Mouse (Mus musculus) ES-Bruce4 (cell line): Measurements from ENCODE around the gene March8. TPM values are rescaled to one million over a fixed set of nuclear protein-coding genes. Genes with fewer than 3 reads are reported as not detected.

Experiments used
- H3K27ac ChIP-seq: 2 replicates; pipeline ENCODE4 v1.5.1; 2012; ENCODE audit warnings: low read length, inconsistent platforms; ENCODE audit not compliant: insufficient read depth
- H3K27me3 ChIP-seq: 2 replicates; pipeline ENCODE4 v1.6.1; 2012; ENCODE audit warnings: mild to moderate bottlenecking, low read length, inconsistent platforms; ENCODE audit not compliant: control insufficient read depth, poor library complexity, insufficient read depth, severe bottlenecking
- H3K36me3 ChIP-seq: 2 replicates; pipeline ENCODE4 v1.6.1; 2012; ENCODE audit warnings: inconsistent platforms, mild to moderate bottlenecking, low read length, moderate library complexity; ENCODE audit not compliant: control insufficient read depth, poor library complexity, insufficient read depth, severe bottlenecking
- H3K4me1 ChIP-seq: one replicate; pipeline ENCODE4 v1.8.1; 2011; ENCODE audit warnings: low read length; ENCODE audit not compliant: control insufficient read depth, insufficient read depth
- H3K4me3 ChIP-seq: 2 replicates; pipeline ENCODE4 v1.5.1; 2011; ENCODE audit warnings: low read depth, mild to moderate bottlenecking, low read length
- H3K9ac ChIP-seq: 2 replicates; pipeline ENCODE4 v1.6.1; 2012; ENCODE audit warnings: low read depth, mild to moderate bottlenecking, inconsistent platforms; ENCODE audit not compliant: poor library complexity, severe bottlenecking
- H3K9me3 ChIP-seq: replicated peaks from 2 replicates; pipeline ENCODE4 v1.6.1; 2012; ENCODE audit warnings: mild to moderate bottlenecking, low read length, inconsistent platforms; ENCODE audit not compliant: control insufficient read depth, poor library complexity, insufficient read depth, severe bottlenecking
- CTCF ChIP-seq: IDR thresholded peaks from one replicate; pipeline ENCODE4 v1.8.1; 2011; ENCODE audit warnings: low read depth, low read length
- EP300 ChIP-seq: IDR thresholded peaks from 2 replicates; pipeline ENCODE4 v1.6.1; 2011; ENCODE audit warnings: low read depth, low read length; ENCODE audit not compliant: insufficient read depth
- POLR2A ChIP-seq: IDR thresholded peaks from one replicate; pipeline ENCODE4 v1.8.1; 2011; ENCODE audit warnings: low read length; ENCODE audit not compliant: insufficient read depth
- polyA plus RNA-seq: library from polyadenylated mRNA; stranded (reverse); fragments of >200 nt; gene quantifications from 2 replicates; pipeline ENCODE4 v1.2.4, GENCODE M21; 2011; ENCODE audit warnings: low read depth; ENCODE audit not compliant: missing spikeins, insufficient read depth, insufficient read length

March8 gene
- polyA plus RNA-seq, 1 experiment = 29.0 TPM

DNA sequence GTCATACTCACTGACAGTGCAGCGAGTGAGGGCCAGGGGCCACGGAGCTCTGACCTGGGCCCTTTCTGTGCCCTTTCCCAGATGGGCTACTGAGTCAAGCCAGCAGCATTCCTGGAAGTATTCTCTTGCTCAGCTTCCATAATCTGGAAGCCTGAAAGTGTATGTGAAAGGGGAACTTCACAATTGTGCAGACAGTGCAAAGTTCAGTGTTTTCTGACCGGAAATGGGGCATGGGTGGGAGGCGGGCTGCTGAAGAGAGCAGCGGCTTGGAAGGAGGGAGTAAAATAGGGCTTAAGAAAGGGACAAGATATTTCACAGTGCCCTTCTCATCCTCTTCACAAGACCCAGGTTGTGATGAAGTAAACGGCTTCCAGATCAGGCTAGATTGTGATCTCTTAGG lies 101.7 kb downstream of the March8 start:
- Histone ChIP-seq H3K27me3 (no peaks in the 10 kb centered on the region), H3K36me3 (no peaks in the 10 kb centered on the region), H3K4me1 (no peaks in the 10 kb centered on the region), H3K9me3 (no peaks in the 10 kb centered on the region), H3K9ac (no peak overlapping the region), H3K27ac (no peak overlapping the region), H3K4me3 (no peak overlapping the region)
- TF ChIP-seq CTCF (no peak), EP300 (no peak), POLR2A (no peak)

DNA sequence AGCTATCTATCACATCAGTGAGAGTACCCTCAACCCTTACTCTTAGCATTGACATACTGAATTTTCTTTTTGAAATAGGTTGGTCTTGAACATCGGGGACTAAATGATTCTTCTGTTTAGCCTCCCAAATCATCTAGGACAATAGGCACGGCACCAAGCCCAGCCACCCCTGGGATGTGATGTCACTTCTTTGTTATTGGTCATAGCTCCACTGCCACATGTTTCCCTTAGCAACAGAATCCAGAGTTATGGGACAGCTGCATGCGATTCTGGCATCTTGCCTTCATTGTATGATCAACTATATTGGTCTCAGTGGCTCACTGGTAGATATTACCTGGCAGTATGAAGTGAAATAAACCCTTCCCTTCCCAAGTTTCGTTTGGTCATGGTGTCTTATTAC lies 102.6 kb downstream of the March8 start:
- no peaks in the 10 kb centered on the region for H3K4me1 ChIP-seq
- TF ChIP-seq CTCF (no peak), POLR2A (no peak)
- H3K27ac ChIP-seq = no peak overlapping the region
- H3K4me3 ChIP-seq = no peak overlapping the region
- H3K36me3 ChIP-seq = no peaks in the 10 kb centered on the region
- H3K9ac ChIP-seq = no peak overlapping the region
- no peaks in the 10 kb centered on the region for H3K9me3 ChIP-seq
- no peaks in the 10 kb centered on the region for H3K27me3 ChIP-seq

DNA sequence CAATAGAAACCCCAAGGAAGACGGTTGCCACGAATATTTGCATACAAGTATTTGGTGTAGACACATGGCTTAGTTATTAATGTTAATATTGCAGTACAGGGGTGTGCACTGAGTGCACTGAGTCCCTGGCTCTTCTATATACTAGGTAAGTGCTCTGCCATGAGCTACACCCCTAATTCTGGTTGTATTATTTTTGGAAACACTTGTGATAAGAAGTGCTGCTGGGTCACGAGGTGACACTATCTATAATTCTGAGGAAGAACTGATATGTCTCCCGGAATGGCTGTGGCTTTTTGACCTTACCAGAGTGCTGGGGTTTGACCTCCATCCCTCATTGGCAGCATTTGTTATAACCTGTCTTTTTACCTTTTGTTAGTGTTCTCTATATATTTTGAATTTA lies 103.0 kb downstream of the March8 start:
- H3K4me1 ChIP-seq = no peaks in the 10 kb centered on the region

DNA sequence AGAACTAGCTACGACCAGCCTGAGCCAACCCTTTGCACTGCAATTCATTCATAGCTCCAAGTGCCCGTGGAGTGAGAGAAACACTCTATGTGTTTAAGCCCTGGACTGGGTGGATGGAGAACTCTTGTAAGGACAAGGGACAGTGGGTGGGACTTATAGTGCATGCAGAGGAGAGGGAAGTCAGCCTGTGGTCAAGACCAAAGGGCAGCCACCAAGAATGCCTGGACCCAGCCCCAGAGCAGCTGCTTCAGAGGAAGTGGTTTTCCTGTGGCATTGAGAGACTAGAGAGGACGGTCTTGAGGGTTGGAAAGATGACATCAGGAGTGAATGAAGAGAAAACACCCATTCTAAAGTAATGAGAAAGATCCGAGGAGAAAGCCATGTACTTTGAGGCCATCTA lies 118.0 kb downstream of the March8 start:
- no peak overlapping the region for H3K27ac ChIP-seq
- H3K9me3 ChIP-seq = no peaks in the 10 kb centered on the region
- no peak overlapping the region for H3K9ac ChIP-seq
- no peak for TF ChIP-seq POLR2A
- H3K4me1 ChIP-seq = no peaks in the 10 kb centered on the region
- no peak overlapping the region for H3K4me3 ChIP-seq
- H3K36me3 ChIP-seq = no peaks in the 10 kb centered on the region
- H3K27me3 ChIP-seq = peaks cover 3% of the 10 kb centered on the region; the same call in 1 of the 2 replicates

More for the DNA sequence above, 103.0 kb downstream of the March8 start:
- Histone ChIP-seq H3K36me3 (no peaks in the 10 kb centered on the region), H3K9ac (no peak overlapping the region), H3K9me3 (no peaks in the 10 kb centered on the region), H3K27ac (no peak overlapping the region), H3K4me3 (no peak overlapping the region), H3K27me3 (no peaks in the 10 kb centered on the region)
- TF ChIP-seq POLR2A (no peak), EP300 (no peak), CTCF (no peak)

DNA sequence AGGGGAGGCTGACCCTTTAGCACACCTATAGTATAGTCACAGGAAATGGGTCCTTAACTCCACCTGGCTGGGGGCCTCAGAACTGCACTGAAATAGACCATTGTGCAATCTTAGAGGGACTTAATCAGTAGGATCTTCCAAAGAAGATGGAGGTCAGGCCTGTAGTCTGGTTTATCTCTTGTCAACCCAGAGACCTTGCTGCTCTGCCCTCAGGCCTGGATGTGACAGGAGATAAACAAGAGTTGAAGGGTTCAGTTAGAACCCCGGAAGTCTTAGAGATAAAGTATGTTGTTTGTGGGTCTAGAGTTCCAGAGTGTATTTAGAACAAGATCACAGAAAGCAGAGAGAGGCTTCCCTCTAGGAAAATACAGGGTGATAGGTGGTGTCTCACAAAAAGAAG lies 118.7 kb downstream of the March8 start:
- Histone ChIP-seq H3K4me1 (no peaks in the 10 kb centered on the region), H3K4me3 (no peak overlapping the region), H3K27ac (no peak overlapping the region), H3K9ac (no peak overlapping the region), H3K9me3 (no peaks in the 10 kb centered on the region), H3K27me3 (peaks cover 3% of the 10 kb centered on the region; the same call in 1 of the 2 replicates), H3K36me3 (no peaks in the 10 kb centered on the region)
- TF ChIP-seq EP300 = no peak
- no peak for TF ChIP-seq CTCF

DNA sequence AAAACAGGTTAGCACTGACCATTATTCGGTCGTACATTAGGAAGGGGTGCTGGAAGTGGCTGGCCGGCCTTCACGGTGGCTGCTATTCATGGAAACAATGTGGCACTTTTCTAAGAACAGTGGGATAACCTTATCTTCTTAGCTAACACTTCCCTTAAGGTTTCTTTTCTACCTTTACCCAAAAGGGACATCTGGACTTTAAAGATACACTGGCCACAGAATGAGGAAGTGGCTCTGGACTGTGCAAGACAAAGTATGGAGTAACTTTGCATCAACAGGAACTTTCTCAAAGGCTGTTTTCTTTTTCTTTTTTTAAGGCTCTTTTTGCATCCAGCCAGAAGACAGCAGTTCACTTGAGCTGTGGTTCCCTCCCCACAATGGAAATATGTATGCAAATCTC lies 120.9 kb downstream of the March8 start:
- Histone ChIP-seq H3K9ac (no peak overlapping the region), H3K27me3 (peaks cover 3% of the 10 kb centered on the region; the same call in 1 of the 2 replicates), H3K27ac (no peak overlapping the region), H3K4me3 (no peak overlapping the region), H3K4me1 (no peaks in the 10 kb centered on the region), H3K9me3 (no peaks in the 10 kb centered on the region), H3K36me3 (no peaks in the 10 kb centered on the region)
- TF ChIP-seq EP300 (no peak), POLR2A (no peak), CTCF (no peak)

Other genes with a start within 250 kb of the March8 start
- gene Tmcc1, start 144.5 kb upstream of the March8 start, polyA plus RNA-seq = 20.5 and 21.3 TPM in 2 replicates
- gene Washc2, start 130.0 kb upstream of the March8 start, polyA plus RNA-seq = 50.5 and 56.2 TPM in 2 replicates
- gene Zfand4, start 73.8 kb upstream of the March8 start, polyA plus RNA-seq = 4.3 and 7.0 TPM in 2 replicates
- gene Alox5, start 123.2 kb downstream of the March8 start, polyA plus RNA-seq = 5.6 and 6.5 TPM in 2 replicates
- gene Olfr211, start 151.1 kb downstream of the March8 start, polyA plus RNA-seq = not detected in 2 replicates
- not detected in 2 replicates for gene Olfr212, start 168.5 kb downstream of the March8 start, polyA plus RNA-seq
- not detected in 2 replicates for gene Olfr213, start 200.4 kb downstream of the March8 start, polyA plus RNA-seq
- not detected in 2 replicates for gene Gm5580, start 213.1 kb downstream of the March8 start, polyA plus RNA-seq
- gene Olfr214, start 216.2 kb downstream of the March8 start, polyA plus RNA-seq = not detected in 2 replicates
- not detected in 2 replicates for gene Olfr215, start 246.2 kb downstream of the March8 start, polyA plus RNA-seq